Mouse (Mus musculus) gastrocnemius, postnatal 10 days (tissue): ENCODE data around the gene Prpf38b. TPM values are rescaled to one million over a fixed set of nuclear protein-coding genes. Genes with fewer than 3 reads are reported as not detected.
A peak's percentile ranks its signal among the peaks of the same experiment; 100 is the strongest.

ENCODE experiments used
- DNase-seq: peaks from one replicate; pipeline ENCODE4 v3.0.0; 2021; ENCODE audit warnings: mixed read lengths
- long read RNA-seq, 2 experiments: library from polyadenylated mRNA; stranded (forward); transcript quantifications; one replicate each; pipeline ENCODE4 v2.0.0; 2021
- total RNA-seq, 2 experiments: library from RNA; stranded (reverse); gene quantifications; 2 replicates each; pipeline ENCODE4 v1.2.3; 2021

The Prpf38b gene
- 10 to 100 TPM; 24.3 to 31.5 TPM for total RNA-seq
- long read RNA-seq, experiment 1, transcript Prpf38b-201 (6 exons, 3,026 nt): major isoform, 5 of 7 reads
- long read RNA-seq, experiment 1, partial matches to known transcripts: 0 of 7 reads
- long read RNA-seq, experiment 1, other reads (novel, unspliced or antisense): 2 of 7 reads
- long read RNA-seq, experiment 2, transcript Prpf38b-201 (6 exons, 3,026 nt): major isoform, 7 of 9 reads
- long read RNA-seq, experiment 2, partial matches to known transcripts: 0 of 9 reads
- long read RNA-seq, experiment 2, other reads (novel, unspliced or antisense): 2 of 9 reads

DNA sequence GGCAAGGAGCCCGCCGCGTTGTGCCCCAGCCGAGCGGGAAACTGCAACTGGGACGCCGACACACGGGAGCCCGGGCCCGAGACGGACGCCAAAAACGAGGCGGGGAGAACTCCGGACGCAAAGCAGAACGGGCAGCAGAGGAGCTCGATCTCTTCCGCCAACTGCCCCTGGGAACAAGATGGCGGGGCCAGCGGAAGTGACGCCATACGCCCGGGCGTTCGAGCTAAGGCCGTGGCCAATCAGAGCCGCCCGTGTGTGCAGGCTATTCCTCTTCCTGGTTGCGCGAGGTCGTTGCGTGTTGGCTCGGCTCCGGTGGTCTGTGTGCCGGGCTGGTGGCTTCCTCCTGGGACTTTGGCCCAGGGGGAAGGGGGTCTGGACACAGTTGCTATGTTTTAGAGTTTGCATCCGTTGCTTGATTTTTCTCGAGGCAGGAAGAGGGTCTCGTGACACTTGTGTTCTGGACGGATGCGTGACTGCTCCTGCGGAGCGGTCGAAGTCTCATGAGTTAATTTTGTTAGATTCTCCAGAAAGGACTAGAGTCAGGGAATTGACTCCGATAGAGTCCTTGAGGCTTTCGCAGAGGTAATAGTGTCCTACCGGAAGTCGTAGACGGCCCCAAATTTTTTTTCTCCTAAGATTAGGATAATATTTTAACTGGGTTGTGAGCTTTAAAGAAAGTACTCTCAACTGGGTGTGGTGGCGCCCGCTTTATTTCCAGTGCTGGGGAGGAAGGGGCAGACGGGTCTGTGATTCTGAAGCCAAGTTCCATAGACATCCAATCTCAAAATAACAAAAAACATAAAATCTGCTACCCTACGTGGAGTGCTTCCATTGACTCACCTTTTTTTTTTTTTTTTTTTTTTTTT lies at the start of gene Prpf38b:
TSS of gene Prpf38b (minus strand) at position 180 of the 866 bp plus-strand sequence.
- DNase-seq: peak; percentile 95

DNA sequence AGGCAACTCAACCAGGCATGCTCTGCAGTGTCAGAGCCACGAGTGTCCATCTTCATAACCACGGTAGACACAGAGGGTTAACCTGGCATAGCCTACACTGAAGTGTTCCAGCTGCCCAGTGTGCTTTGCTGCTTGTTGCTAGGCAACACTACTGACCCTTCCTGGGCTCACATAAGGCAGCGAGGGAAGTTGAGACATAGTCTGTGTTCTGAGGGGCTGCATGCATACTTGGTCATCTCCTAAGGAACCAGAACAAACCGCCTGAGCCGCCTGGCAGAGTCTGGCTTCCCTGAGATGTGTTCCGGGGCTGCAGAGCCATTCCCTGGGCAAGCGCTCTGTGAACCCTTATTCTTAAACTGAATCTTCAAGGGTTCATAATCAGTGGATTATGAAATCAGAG lies 49.7 kb upstream of the Prpf38b start:
- no peak for DNase-seq

DNA sequence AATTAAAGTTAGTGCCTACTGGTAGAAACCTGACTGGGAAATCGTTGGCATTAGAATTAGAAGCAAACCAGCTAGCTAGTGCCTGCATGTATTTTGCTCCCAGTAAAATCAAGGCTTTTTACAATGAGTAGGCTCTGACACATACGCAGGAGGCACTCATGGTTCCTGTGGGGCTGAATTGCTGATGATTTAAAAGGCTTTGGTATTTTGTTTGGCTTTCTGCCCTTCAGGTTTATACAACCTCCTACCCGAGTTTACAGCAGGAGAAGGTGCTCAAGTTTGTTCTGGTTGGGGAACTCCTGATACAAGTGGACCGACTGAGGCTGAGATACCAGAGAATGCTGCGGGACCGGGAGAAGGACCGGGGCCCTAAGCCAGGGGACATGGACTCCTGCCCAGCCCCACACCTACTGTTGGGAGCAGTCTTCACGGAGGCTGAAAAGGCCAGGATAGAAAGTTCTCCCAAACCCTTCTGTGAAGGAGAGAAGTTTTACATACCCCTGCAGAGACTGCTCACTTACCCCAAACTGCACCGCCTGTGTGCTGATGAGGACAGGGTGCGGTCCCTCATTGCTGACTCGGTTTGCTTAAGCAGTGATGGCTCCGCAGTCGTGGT lies 48.3 kb upstream of the Prpf38b start:
- no peak for DNase-seq

DNA sequence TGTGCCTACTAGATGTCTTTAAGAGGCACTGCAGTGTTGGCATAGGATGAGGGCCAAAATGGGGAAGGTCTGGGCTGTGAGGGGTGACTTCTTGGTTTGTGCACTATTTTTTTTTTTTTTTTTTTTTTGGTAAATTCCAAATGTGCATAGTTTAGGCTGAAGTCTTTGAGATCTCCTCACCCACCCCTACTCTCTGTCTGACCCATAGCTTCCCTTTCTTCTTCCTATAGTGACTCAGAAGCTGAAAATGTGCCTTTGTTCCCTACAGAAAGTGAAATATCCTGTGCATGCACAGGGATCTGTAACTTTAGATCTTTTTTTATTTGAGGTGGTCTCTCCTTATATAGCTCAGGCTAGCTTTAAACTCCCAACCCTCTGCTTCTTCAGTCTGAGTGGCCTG lies 46.4 kb upstream of the Prpf38b start:
- no peak for DNase-seq

DNA sequence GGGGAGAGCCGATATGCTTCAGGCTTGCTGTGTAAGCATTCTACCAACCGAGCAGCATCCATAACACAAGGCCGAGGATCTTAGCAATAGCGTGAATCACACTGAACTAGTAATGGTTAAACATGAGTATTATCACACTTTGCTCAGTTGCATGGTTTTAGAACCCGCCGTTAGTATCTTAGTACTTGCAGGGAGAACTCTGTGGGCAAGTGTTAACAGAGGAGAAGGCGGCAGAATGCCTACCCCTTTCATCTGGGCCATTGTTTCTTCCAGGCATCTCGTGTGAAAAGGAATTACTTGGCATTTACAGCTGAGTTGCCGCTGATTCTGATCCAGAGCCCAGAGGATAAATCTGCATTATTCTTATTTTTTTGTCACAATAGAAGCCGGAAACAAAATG lies 29.5 kb upstream of the Prpf38b start:
- DNase-seq: no peak

DNA sequence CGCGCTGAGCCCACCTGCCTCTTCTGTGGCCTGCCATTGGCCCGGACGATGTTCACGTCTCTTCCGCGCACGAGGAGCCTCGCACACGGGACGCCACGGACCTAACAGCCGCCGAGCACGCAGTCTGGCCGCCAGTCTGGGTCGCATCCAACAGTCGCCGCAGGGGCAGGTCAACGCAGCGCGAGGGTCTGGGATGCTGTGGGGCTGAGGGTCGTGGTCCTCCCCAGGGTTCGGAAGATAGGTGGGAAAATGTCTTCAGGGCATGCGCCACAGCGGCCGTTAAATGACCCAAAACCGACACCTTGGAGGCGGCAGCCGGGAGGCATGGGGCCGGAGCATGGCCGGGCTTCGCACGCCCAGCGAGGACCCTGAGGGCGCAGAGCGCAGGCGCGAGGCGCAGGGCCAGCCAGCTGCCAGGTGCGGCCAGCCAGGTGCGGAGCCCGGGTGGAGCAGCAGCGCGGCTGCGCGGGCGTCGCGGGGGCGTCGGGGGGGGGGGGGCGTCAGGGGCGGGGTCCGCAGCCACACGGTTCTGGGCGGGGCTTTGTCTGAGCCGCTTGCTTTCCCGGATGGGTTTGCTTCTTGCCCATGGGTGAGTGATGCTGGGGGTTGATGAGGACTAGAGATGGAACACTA lies 28.6 kb upstream of the Prpf38b start, which contains the start of gene Gm9857:
TSS of gene Gm9857 (minus strand) at position 445 of the 633 bp plus-strand sequence.
- peak; percentile 15 for DNase-seq

DNA sequence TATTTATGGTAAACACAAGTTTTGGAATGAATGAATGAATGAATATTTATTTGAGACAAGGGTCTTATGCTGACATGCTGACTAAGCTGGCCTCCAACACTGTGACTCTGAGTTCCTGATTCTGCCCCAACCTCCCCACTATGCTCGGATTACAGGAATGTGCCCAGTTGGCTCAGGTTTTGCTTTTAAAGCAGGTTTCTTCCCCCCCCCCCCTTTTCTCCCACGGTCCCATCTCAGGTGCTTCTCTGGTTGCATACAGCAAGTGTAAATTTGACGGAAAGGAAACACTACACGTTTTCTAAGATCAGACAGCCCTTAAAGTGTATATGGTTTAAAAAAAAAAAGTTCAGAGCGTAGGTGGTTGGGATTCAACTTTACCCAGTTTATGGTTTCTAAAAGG lies 28.0 kb upstream of the Prpf38b start, which contains the start of gene Henmt1:
TSS of gene Henmt1 (plus strand) at position 301 of the 400 bp plus-strand sequence.
- no peak for DNase-seq

DNA sequence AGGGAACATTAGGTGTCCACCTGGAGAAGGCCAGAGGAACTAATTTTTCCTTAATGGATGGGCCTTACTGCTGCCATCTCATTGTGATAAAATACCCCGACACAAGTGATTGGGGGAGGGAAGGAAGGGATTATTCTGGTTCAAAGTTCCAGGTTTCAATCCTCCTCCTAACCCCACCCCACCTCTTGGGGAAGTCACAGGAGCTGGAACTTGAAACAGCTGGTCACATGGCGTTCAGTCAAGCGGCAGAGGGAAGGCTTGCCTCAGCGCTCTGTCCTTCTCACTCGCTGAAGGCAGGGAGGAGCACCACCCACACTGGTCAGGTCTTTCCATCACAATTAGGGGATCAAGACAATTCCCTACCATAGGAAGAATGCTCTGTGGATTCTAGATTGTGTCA lies 27.2 kb upstream of the Prpf38b start:
- DNase-seq: no peak

DNA sequence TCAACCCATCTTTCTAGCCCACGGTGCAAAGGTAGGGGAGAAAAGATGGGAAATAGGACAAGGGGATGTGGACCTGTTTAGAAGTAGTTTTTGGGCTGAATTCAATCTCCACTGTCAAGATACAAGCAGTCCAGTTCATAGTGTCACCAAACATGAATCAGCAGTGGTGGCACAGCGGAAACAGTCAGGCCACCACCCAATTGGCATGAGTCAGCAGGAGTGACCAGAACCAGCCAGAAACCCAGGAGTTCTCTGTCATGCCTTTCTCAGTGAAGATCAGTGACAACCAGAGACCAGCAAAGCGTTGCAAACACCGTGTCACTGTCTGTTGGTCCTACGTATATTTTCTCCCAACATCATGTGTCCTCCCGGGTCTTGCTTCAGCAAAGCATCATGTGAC lies 22.0 kb upstream of the Prpf38b start:
- DNase-seq: no peak

DNA sequence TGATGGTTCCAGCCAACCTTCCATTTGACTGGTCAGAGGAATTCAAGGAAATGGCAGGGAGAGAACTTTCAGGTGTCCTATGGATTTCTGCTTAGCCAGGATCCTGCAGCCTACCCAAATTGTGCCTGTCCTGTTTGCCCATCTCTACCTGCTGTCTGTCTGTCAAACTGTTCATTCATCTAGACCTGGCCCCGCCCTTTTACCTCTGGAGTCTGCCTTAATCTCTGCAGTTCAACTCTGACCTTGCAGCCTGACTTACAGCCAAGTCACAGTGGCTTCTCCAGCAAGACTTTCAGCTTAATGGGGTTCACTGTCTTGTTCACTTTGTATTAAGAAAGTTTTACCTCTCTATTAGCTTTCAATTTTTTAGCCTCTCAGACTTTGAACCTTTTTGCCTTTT lies 14.8 kb upstream of the Prpf38b start:
- DNase-seq: no peak

DNA sequence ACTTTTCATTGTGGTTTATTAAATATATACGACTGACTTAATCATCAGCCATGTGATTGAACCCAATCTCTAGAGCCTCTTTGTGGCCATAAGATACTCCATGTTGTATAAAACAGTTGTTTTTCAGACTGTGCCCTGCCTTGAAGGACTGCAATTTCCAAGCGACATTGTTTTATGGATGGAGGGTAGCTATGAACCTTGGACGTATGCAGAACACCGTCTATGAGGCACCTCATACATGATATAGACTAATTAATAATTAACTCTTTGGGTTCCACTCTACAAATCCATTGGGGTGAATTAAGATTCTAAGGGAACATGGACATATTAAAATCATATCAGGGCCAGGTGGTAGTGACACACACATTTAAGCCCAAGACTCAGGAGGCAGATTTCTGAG lies 14.2 kb upstream of the Prpf38b start:
- no peak for DNase-seq

DNA sequence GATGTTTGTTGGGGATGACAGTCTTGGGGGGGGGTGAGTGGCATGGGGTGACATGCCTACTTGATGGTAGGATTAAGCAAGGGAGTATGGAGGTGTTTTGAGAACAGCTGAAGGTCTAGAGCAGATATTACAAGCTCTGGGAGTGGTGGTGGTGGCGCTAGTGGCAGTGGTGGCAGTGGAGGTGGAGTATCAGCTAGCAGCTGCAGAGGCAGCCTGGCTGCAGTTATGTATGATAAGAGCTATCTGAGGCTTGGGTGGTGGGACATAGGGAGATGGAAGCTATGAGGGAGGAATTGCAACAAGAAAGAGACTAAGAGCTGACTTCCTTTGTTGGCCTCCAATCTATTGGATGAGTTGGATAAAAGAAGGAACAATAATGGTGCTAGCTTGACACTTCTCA lies 10.3 kb upstream of the Prpf38b start:
- DNase-seq: no peak

DNA sequence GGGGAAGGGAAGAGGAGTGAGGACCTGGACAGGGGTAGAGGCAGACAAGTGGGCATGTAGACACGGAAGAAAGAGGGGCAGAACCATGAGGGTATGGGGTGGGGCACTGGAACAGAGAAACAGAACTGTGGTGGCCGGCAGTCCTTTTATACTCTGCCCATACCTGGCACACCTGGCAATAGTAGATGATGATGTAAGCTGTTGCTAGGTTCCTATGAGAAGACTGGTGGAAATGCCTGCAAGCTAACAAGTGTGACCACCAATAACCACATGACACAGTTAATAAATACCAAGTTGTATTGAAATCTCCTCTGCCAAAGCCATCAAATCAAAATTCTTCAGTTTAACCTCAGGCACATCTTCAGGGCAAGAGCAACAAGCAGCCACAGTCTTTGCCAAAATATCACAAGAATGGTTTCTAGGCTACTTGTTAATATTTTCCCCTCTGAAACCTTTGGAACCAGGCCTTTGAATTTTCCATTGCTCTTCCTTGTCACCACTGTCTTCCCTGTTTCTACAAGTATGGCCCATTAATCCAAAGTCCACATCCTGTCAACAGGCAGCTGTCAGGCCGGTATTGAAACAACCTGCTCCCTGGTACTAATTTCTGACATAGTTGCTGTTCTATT lies 9.0 kb upstream of the Prpf38b start:
- DNase-seq: no peak

DNA sequence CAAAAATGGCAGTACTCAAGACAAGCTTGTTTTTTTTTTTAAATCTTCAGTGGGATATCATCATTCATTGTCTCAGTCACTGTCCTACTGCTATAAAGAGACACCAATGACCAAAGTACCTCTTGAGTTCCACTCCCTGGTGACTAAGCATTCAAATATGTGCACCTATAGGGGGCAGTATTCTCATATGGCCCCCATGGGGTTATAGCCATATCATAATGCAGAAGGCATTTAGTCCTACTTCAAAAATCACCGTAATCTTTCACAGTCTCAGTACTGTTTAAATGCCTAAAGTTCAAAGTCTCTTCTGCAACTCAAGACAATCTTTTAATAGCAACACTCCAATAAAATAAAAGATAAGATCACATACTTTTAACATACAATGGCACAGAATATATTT lies 7.3 kb upstream of the Prpf38b start:
- DNase-seq: no peak

DNA sequence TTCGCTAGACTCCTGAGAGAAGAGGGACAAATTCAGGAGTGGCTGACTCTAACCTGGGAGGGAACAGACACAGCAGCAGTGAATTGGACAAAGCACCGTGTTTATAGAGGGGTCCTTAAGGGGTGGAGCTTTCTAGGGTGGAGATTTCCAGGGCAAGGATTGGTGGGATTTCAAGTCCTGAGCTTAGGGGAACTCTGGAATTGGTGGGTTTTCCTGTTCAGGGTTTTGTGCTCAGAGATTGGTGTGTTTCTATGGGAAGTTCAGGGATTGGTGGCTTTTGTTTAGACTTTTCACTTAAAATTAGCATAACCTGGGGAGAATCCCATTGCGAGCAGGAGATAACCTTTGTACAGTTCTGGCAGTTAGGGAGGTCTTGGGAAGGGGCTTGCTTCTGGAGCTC lies 6.5 kb upstream of the Prpf38b start:
- DNase-seq: no peak

DNA sequence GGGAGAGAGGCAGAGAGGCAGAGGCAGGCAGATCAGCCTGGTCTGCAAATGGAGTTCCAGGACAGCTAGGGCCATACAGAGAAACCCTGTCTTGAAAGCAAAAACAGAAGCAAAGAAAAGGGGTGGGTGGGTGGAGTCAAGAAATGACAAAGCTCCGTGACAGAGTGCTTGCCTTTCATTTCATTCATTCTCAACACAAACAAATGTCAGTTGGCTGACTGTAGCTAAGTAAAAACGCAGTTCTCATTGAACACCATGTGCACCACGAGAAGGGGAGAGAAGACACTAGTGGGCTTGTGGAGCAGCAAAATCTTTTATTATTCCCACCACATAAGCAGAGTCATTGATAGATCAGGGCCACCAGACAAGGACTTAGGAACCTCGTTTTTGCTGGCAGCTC lies 5.3 kb upstream of the Prpf38b start:
- DNase-seq: no peak

DNA sequence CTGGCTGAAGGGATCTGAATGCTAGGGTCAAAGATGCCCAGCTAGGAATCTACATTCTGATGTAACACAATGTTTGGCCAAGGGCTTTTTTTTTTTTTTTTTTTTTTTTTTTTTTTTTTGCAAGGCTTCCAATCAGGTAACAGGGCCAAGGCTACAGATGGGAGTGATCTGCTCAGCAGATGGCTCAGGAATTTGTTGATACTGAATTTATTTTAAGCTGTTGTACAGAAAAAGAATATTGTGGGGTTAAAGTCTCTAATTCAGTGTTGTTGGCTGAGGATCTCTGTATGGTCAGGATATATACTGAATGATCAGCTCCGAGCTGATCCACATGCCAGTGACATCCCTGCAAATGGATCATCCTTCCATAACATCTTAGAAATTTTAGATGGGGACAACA lies 4.5 kb upstream of the Prpf38b start:
- no peak for DNase-seq

DNA sequence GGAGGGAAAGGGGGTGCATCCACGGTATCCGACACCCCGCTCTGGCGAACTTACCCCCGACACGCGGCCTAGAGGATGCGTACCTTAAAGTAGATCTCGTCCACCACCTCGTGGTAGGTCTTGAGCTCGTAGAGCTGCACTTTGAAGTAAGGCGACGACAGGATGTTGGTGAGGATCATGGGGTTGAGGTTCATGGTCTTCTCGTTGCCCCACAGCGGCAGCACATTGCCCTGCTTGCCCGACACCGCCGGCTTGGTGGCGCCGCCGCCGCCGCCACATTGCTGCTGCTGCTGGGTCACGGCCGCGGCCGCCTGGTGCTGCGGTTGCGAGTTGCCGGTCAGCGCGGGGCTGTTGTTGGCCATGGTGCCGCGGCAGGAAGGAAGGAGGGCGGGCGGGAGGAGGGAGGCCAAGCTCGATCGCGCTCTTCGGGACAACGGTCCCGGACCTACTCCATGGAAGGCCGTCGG lies 413 bp downstream of the Prpf38b start:
- DNase-seq: peak; percentile 64

DNA sequence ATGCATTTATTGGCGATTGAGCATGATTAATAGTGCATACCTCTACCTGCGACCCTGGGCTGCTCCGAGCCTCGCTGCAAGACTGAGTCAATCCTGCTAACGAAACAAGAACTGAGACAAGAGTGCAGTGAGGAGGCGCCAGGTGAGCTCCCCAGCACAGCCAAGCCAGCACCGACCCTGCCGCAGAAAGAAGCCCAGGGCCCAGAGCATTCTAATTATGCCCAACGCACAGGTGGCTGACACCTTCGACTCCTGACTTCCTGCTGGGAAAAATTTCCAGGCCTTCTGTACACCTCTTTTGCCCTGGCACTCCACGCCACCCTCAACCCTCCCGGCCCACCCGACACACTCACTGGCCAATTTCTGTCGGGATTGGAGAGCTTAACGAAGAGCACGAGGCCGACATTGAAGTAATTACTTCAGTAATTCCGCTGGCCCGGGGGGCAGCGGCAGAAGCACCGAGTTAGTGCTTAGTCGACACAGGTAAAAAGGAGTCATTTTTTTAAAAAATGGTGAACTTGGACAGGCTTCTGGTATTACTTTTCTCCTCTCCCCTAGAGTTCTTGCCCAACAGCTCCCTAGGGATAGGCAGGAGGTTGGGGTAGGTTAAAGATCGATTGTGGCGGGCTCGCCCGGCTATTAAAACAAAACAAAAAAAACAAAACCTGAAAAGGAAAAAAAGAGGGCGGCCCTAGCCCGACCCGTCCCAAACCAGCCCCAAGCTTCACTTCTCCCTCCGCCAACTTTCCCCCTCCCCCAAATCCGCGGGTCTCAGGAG lies 1.0 kb downstream of the Prpf38b start:
- DNase-seq: no peak

DNA sequence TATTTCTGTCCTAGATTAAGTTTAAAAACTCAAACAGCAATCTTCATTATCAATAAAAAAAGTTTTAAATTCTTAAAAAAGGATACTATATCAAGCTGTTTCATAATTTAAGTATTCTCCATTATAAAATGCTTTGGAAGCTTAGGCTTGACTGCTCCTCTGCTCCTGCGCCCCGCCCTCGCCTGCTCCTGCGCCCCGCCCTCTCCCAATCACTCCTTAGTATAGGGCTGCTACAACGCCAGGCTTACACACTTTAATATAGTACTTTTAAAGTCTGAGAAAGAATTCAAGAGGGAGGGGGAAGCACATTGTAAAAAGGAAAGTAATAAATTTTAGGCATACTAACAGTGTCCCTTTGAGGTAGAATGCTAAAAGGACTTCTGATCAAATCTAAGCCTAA lies 8.6 kb downstream of the Prpf38b start:
- no peak for DNase-seq

DNA sequence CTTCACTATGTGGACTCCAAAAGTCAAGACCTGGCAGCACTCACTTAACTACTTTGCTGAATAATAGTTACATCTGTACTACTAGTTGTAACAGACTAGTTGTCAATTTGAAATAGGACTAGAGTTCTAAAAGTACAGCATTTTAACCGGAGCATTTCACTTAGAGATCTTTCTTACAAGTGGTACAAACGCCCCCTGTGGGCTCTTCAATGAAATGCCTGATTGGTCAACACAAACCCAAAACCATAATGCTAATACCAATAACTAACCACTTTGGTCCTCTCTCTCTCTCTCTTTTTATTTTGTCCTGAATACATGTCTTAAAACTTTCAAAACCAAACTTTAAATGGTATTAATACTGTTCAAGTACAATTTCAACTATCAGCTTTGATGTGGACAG lies 9.5 kb downstream of the Prpf38b start:
- DNase-seq: no peak
